Mouse (Mus musculus): ENCODE measurements around the gene Gm4353. TPM values are rescaled to one million over a fixed set of nuclear protein-coding genes. Genes with fewer than 3 reads are reported as not detected.

Gene Gm4353
- polyA plus RNA-seq (2017; shearing (Covaris generic)), result not detected

GRCm38 (mm10) chr7:116084366-116084765, at the start of gene Gm4353:
Gene Gm4353 (minus strand): TSS chr7:116084635.

GRCm38 (mm10) chr7:116039196-116039537, 45.3 kb downstream of the Gm4353 start, which contains the start of gene 1110004F10Rik:
Gene 1110004F10Rik (plus strand): TSS chr7:116039397.

GRCm38 (mm10) chr7:116038511-116038910, 45.9 kb downstream of the Gm4353 start, which contains the start of gene Sox6:
Gene Sox6 (minus strand): TSS chr7:116038796.

Other genes starting within 250 kb of the Gm4353 start
- gene Sox6, start 45.8 kb downstream of the Gm4353 start, polyA plus RNA-seq (2017; shearing (Covaris generic)), result 0.15 TPM
- gene 1110004F10Rik, start 45.2 kb downstream of the Gm4353 start, polyA plus RNA-seq (2017; shearing (Covaris generic)), result 202 TPM
- gene Plekha7, start 223.7 kb upstream of the Gm4353 start, polyA plus RNA-seq (2017; shearing (Covaris generic)), result 20.1 TPM
- gene Rps13, start 249.6 kb upstream of the Gm4353 start, polyA plus RNA-seq (2017; shearing (Covaris generic)), result 1,029 TPM

All from CD4-positive, CD25-positive, alpha-beta regulatory T cell, adult 9 weeks (primary cell).